Mouse (Mus musculus): ENCODE results near the gene Gemin6. TPM values are rescaled to one million over a fixed set of nuclear protein-coding genes. Genes with fewer than 3 reads are reported as not detected.
A peak's percentile ranks its signal among the peaks of the same experiment; 100 is the strongest.
"Not testable (repeated sequence)": the region's sequence is repeated elsewhere in the genome, so short reads cannot be mapped to it uniquely, and the experiment has no call there.

Gene Gemin6
- polyA plus RNA-seq, 1 experiment from 2014 or later = 15.9 TPM

DNA sequence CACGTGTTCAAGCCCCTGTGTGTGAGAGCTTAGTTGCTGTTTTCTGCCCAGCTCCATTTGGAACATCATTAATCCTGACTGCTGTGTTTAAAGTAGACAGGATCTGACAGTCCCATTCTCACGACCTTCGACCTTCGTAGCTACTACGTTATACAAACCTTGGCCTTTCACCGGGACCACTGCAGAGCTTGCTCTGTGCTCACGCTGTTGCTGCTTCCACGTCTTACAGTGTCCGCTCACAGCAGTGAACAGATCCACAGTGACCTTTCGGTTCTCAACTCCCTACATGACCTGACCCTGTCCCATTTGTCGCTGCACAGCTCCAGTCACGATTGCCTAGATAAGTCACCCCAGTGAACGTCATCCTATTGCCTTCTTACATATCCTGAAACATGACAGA, 18.9 kb downstream of the Gemin6 start:
- no peak for TF ChIP-seq CTCF (IDR thresholded peaks at IDR 0.05; ENCODE audit: low read depth)
- no peak overlapping the region for H3K27ac ChIP-seq (ENCODE audit: low read depth, low read length)
- 66% methylated on average over 13 of the region's 13 CpGs for WGBS
- H3K4me1 ChIP-seq (replicated peaks; ENCODE audit: control insufficient read depth, insufficient read depth, low read length) = no peaks in the 10 kb centered on the region
- H3K4me3 ChIP-seq (ENCODE audit: low read depth, low read length) = no peak overlapping the region
- H3K9me3 ChIP-seq (ENCODE audit: control insufficient read depth) = no peaks in the 10 kb centered on the region
- no peaks in the 10 kb centered on the region for H3K27me3 ChIP-seq (replicated peaks; ENCODE audit: control insufficient read depth, insufficient read depth, low read length)
- H3K36me3 ChIP-seq (ENCODE audit: control insufficient read depth, insufficient read depth) = peaks cover 79% of the 10 kb centered on the region
- no peak overlapping the region for H3K9ac ChIP-seq (ENCODE audit: low read depth, low read length)
- no peak overlapping the region for H3K4me2 ChIP-seq (replicated peaks; ENCODE audit: low read depth)
- no peak for ATAC-seq

DNA sequence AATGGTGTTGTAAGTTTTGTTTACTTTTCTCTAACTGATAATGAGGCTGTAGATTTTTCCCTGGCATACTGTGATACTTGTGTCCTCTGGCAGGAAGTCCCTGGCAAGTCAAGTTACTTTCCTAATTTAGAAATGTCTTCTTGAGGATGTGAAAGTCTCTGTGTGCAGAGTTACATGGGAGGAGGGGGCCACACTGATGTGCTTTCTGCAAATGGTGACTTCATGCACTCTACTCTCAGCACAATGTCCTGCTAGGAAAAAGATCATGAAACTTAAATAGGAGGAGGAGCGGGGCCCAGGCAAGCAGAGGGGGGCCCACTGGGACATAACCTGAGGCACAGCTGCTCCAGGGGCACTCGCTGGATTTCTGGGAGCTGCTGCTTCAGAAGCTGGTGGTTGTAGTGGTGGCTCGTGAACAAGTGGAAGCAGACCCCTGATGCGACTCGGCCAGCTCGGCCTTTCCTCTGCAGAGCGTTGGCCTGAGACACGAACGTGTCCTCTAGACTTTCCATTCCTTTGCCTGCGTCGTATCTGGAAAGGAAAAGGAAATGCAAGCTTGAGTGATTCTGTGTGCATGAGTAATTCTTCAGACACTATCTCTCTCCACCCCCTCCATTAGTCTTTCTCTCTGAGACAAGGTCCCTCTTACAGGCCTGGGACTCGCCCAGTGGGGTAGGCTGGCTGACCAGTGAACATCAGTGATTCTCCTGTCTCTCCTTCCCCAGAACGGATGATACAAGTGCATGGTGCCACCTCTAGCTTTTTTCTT, 28.7 kb downstream of the Gemin6 start:
- Histone ChIP-seq H3K4me2 (replicated peaks; ENCODE audit: low read depth) (no peak overlapping the region), H3K4me3 (ENCODE audit: low read depth, low read length) (no peak overlapping the region), H3K4me1 (replicated peaks; ENCODE audit: control insufficient read depth, insufficient read depth, low read length) (no peaks in the 10 kb centered on the region), H3K36me3 (ENCODE audit: control insufficient read depth, insufficient read depth) (peaks cover 71% of the 10 kb centered on the region), H3K9ac (ENCODE audit: low read depth, low read length) (no peak overlapping the region), H3K27me3 (replicated peaks; ENCODE audit: control insufficient read depth, insufficient read depth, low read length) (no peaks in the 10 kb centered on the region), H3K27ac (ENCODE audit: low read depth, low read length) (0 out of 2 replicates have a peak overlapping the region, but pooled peaks have one; percentile 15), H3K9me3 (ENCODE audit: control insufficient read depth) (no peaks in the 10 kb centered on the region)
- no peak for TF ChIP-seq CTCF (IDR thresholded peaks at IDR 0.05; ENCODE audit: low read depth)
- WGBS = 76% methylated on average over 13 of the region's 13 CpGs
- no peak for ATAC-seq

DNA sequence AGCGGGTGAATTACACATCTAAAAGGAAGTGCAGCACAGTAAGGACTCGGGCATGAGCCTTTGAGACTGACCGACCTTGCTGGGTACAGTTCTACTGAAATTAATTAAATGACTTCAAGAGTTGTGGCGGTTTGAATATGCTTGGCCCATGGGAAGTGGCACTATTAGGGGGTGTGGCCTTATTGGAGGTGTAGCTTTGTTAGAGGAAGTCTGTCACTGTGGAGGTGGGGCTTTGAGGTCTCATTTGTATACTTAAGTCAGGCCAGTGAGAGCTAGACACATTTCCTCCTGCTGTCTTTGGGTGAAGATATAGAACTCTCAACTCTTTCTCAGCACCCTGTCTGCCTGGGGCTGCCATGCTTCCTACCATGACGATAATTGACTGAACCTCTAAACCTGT, 30.2 kb downstream of the Gemin6 start:
- Histone ChIP-seq H3K9ac (ENCODE audit: low read depth, low read length) (no peak overlapping the region), H3K4me2 (replicated peaks; ENCODE audit: low read depth) (no peak overlapping the region), H3K4me3 (ENCODE audit: low read depth, low read length) (no peak overlapping the region), H3K9me3 (ENCODE audit: control insufficient read depth) (no peaks in the 10 kb centered on the region), H3K4me1 (replicated peaks; ENCODE audit: control insufficient read depth, insufficient read depth, low read length) (no peaks in the 10 kb centered on the region), H3K27me3 (replicated peaks; ENCODE audit: control insufficient read depth, insufficient read depth, low read length) (no peaks in the 10 kb centered on the region), H3K27ac (ENCODE audit: low read depth, low read length) (peak overlapping the region; percentile 42; the same call in 1 of the 2 replicates), H3K36me3 (ENCODE audit: control insufficient read depth, insufficient read depth) (peaks cover 73% of the 10 kb centered on the region)
- WGBS = 90% methylated on average over 5 of the region's 5 CpGs
- no peak for TF ChIP-seq CTCF (IDR thresholded peaks at IDR 0.05; ENCODE audit: low read depth)
- no peak for ATAC-seq

DNA sequence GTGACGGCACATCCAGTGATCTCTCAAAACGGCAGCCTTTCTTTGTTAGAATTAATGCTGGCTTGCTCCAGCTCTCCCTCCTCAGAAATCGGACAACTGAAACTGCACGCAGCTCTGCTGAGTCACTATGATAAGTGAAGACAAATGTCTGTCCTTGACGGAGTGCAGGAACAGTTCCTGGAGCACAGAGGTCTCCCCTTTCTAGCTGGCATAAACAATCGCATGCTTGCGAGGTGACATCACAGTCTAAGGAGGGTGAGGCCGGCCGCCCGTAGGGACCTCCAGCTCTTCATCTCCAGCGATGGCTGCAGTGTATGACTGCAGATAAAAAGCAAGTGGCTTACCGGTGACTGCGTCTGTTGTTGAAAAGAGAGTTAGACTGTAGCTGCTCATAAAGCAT, 31.0 kb downstream of the Gemin6 start:
- peak overlapping the region; percentile 30 for H3K27ac ChIP-seq (ENCODE audit: low read depth, low read length)
- WGBS = 19% methylated on average over 13 of the region's 13 CpGs
- peaks cover 74% of the 10 kb centered on the region for H3K36me3 ChIP-seq (ENCODE audit: control insufficient read depth, insufficient read depth)

DNA sequence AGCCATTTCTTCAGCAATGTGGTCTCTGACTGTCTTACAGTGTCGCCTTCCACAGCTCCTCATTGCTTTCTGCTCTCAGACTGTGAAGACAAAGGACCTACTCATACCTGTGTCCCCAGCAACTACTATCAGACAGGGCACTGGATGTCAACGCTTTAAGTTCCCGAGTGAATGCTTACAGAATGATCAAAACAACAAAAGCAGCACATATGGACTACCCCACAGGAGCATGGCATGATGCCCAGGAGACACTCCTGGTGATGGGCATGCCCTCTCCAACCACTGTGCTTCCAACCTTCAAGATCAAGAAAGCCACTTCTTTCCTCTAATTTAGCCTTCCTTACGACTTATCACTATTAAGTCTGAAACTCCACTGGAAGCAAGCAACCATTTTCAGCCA, 42.8 kb downstream of the Gemin6 start:
- peaks cover 69% of the 10 kb centered on the region for H3K36me3 ChIP-seq (ENCODE audit: control insufficient read depth, insufficient read depth)
- H3K4me2 ChIP-seq (replicated peaks; ENCODE audit: low read depth) = no peak overlapping the region
- 92% methylated on average over 4 of the region's 4 CpGs for WGBS

More for the DNA sequence above, 31.0 kb downstream of the Gemin6 start:
- H3K4me1 ChIP-seq (replicated peaks; ENCODE audit: control insufficient read depth, insufficient read depth, low read length) = no peaks in the 10 kb centered on the region
- TF ChIP-seq CTCF (IDR thresholded peaks at IDR 0.05; ENCODE audit: low read depth) = no peak
- peak; percentile 90 for ATAC-seq
- no peak overlapping the region for H3K9ac ChIP-seq (ENCODE audit: low read depth, low read length)
- H3K4me3 ChIP-seq (ENCODE audit: low read depth, low read length) = no peak overlapping the region
- no peaks in the 10 kb centered on the region for H3K9me3 ChIP-seq (ENCODE audit: control insufficient read depth)
- peak overlapping the region; percentile 46; the same call in 1 of the 2 replicates for H3K4me2 ChIP-seq (replicated peaks; ENCODE audit: low read depth)
- H3K27me3 ChIP-seq (replicated peaks; ENCODE audit: control insufficient read depth, insufficient read depth, low read length) = no peaks in the 10 kb centered on the region

DNA sequence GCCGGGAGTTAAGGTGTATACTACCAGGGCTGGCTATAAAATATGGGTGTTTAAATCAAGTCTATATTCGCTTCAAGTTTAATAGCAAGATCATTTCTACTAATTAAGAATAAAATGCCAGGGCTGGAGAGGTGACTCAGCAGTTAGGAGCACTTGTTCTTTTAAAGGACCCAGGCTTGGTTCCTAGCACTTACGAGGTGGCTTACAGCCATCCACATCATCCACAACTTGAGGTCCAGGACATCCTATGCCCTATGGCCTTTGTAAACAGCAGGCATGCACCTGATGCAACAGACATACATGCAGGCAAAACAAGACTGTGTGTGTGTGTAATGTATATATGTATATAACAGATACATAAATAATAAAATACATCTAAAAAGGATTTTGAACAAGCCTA, 43.9 kb downstream of the Gemin6 start:
- no peak overlapping the region for H3K4me3 ChIP-seq (ENCODE audit: low read depth, low read length)
- TF ChIP-seq CTCF (IDR thresholded peaks at IDR 0.05; ENCODE audit: low read depth) = no peak
- no peaks in the 10 kb centered on the region for H3K4me1 ChIP-seq (replicated peaks; ENCODE audit: control insufficient read depth, insufficient read depth, low read length)
- no peak overlapping the region for H3K27ac ChIP-seq (ENCODE audit: low read depth, low read length)
- H3K27me3 ChIP-seq (replicated peaks; ENCODE audit: control insufficient read depth, insufficient read depth, low read length) = no peaks in the 10 kb centered on the region
- no peaks in the 10 kb centered on the region for H3K9me3 ChIP-seq (ENCODE audit: control insufficient read depth)
- H3K4me2 ChIP-seq (replicated peaks; ENCODE audit: low read depth) = no peak overlapping the region
- H3K36me3 ChIP-seq (ENCODE audit: control insufficient read depth, insufficient read depth) = peaks cover 72% of the 10 kb centered on the region
- no peak overlapping the region for H3K9ac ChIP-seq (ENCODE audit: low read depth, low read length)
- WGBS = 96% methylated on average over 3 of the region's 3 CpGs
- no peak for ATAC-seq

More for the DNA sequence above, 42.8 kb downstream of the Gemin6 start:
- no peaks in the 10 kb centered on the region for H3K27me3 ChIP-seq (replicated peaks; ENCODE audit: control insufficient read depth, insufficient read depth, low read length)
- H3K27ac ChIP-seq (ENCODE audit: low read depth, low read length) = no peak overlapping the region
- ATAC-seq = no peak
- H3K4me3 ChIP-seq (ENCODE audit: low read depth, low read length) = no peak overlapping the region
- H3K9me3 ChIP-seq (ENCODE audit: control insufficient read depth) = no peaks in the 10 kb centered on the region
- no peak for TF ChIP-seq CTCF (IDR thresholded peaks at IDR 0.05; ENCODE audit: low read depth)
- H3K9ac ChIP-seq (ENCODE audit: low read depth, low read length) = no peak overlapping the region
- H3K4me1 ChIP-seq (replicated peaks; ENCODE audit: control insufficient read depth, insufficient read depth, low read length) = no peaks in the 10 kb centered on the region

DNA sequence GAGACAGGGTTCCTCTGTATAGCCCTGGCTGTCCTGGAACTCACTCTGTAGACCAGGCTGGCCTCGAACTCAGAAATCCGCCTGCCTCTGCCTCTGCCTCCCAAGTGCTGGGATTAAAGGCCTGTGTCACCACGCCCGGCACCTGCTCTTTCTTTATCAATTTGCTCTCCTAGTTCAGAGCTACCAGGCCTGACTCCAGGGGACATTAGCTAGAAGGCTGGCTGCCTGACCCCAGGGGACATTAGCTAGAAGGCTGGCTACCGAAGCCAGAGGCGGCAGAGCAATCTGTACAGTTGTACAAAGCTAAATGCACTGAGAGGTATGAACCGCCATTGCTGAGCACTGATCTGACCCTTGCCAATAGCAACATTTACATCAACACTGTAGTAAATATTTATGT, 46.4 kb downstream of the Gemin6 start:
- H3K4me2 ChIP-seq (replicated peaks; ENCODE audit: low read depth); H3K4me3 ChIP-seq (ENCODE audit: low read depth, low read length); H3K27ac ChIP-seq (ENCODE audit: low read depth, low read length); H3K9me3 ChIP-seq (ENCODE audit: control insufficient read depth); H3K4me1 ChIP-seq (replicated peaks; ENCODE audit: control insufficient read depth, insufficient read depth, low read length); ATAC-seq; H3K9ac ChIP-seq (ENCODE audit: low read depth, low read length); H3K27me3 ChIP-seq (replicated peaks; ENCODE audit: control insufficient read depth, insufficient read depth, low read length): not testable (repeated sequence)
- 91% methylated on average over 7 of the region's 7 CpGs for WGBS
- H3K36me3 ChIP-seq (ENCODE audit: control insufficient read depth, insufficient read depth) = peaks cover 63% of the 10 kb centered on the region

Other genes with a start within 250 kb of the Gemin6 start
- gene Hnrnpll, start 162.1 kb upstream of the Gemin6 start, polyA plus RNA-seq (2015; fragmentation: Nextera tagmentation; extraction: Ambion mirVana) = 21.9 and 22.1 TPM in 2 replicates
- gene Galm, start 97.0 kb upstream of the Gemin6 start, polyA plus RNA-seq (2015; fragmentation: Nextera tagmentation; extraction: Ambion mirVana) = 73.5 and 86.6 TPM in 2 replicates
- 169 and 174 TPM in 2 replicates for gene Srsf7, start 17.1 kb upstream of the Gemin6 start, polyA plus RNA-seq (2015; fragmentation: Nextera tagmentation; extraction: Ambion mirVana)
- gene Ttc39d, start 17.0 kb upstream of the Gemin6 start, polyA plus RNA-seq (2015; fragmentation: Nextera tagmentation; extraction: Ambion mirVana) = 0.07 TPM in 1 of 2 replicates, not detected in the other
- 9.0 and 12.7 TPM in 2 replicates for gene Morn2, start 65.8 kb downstream of the Gemin6 start, polyA plus RNA-seq (2015; fragmentation: Nextera tagmentation; extraction: Ambion mirVana)
- gene Dhx57, start 66.0 kb downstream of the Gemin6 start, polyA plus RNA-seq (2015; fragmentation: Nextera tagmentation; extraction: Ambion mirVana) = 3.2 and 3.4 TPM in 2 replicates
- gene Arhgef33, start 83.0 kb downstream of the Gemin6 start, polyA plus RNA-seq (2015; fragmentation: Nextera tagmentation; extraction: Ambion mirVana) = 1.3 and 1.5 TPM in 2 replicates
- 0.73 and 1.6 TPM in 2 replicates for gene Gm10190, start 149.1 kb downstream of the Gemin6 start, polyA plus RNA-seq (2015; fragmentation: Nextera tagmentation; extraction: Ambion mirVana)